Mouse (Mus musculus): ENCODE data around the gene Mgrn1. TPM values are rescaled to one million over a fixed set of nuclear protein-coding genes. Genes with fewer than 3 reads are reported as not detected.

Gene Mgrn1
- polyA plus RNA-seq, 1 experiment from 2014 or later: 66.2 TPM

GRCm38 (mm10) chr16:4903491-4904102 is 17.5 kb downstream of the Mgrn1 start:
- Histone ChIP-seq H3K9me3 (no peaks in the 10 kb centered on the region), H3K27ac (no peak overlapping the region), H3K27me3 (ENCODE audit: poor library complexity, severe bottlenecking) (no peaks in the 10 kb centered on the region), H3K4me3 (no peak overlapping the region), H3K4me1 (peaks cover 11% of the 10 kb centered on the region), H3K36me3 (replicated peaks) (peaks cover 8% of the 10 kb centered on the region)
- WGBS: 88% methylated on average over 6 of the region's 6 CpGs
- DNase-seq (ENCODE audit: extremely low spot score, low spot score): no peak

GRCm38 (mm10) chr16:4904878-4905277 is 18.8 kb downstream of the Mgrn1 start:
- H3K27me3 ChIP-seq (ENCODE audit: poor library complexity, severe bottlenecking): no peaks in the 10 kb centered on the region
- no peaks in the 10 kb centered on the region for H3K9me3 ChIP-seq
- WGBS: 89% methylated on average over 3 of the region's 3 CpGs
- no peak overlapping the region for H3K4me3 ChIP-seq
- no peak for DNase-seq (ENCODE audit: extremely low spot score, low spot score)
- peaks cover 17% of the 10 kb centered on the region for H3K36me3 ChIP-seq (replicated peaks)
- no peak overlapping the region for H3K27ac ChIP-seq
- peaks cover 8% of the 10 kb centered on the region for H3K4me1 ChIP-seq

- no peak overlapping the region for H3K27ac ChIP-seq
- H3K4me3 ChIP-seq: no peak overlapping the region
- DNase-seq (ENCODE audit: extremely low spot score, low spot score): no peak
- peaks cover 8% of the 10 kb centered on the region for H3K4me1 ChIP-seq
- H3K9me3 ChIP-seq: no peaks in the 10 kb centered on the region
- H3K27me3 ChIP-seq (ENCODE audit: poor library complexity, severe bottlenecking): no peaks in the 10 kb centered on the region
- peaks cover 24% of the 10 kb centered on the region for H3K36me3 ChIP-seq (replicated peaks)
- WGBS: 59% methylated on average over 1 of the region's 1 CpGs
Measured at GRCm38 (mm10) chr16:4905591-4905990, 19.5 kb downstream of the Mgrn1 start.

- DNase-seq (ENCODE audit: extremely low spot score, low spot score): no peak
- Histone ChIP-seq H3K27me3 (ENCODE audit: poor library complexity, severe bottlenecking) (no peaks in the 10 kb centered on the region), H3K27ac (no peak overlapping the region), H3K36me3 (replicated peaks) (peaks cover 34% of the 10 kb centered on the region), H3K4me3 (no peak overlapping the region), H3K9me3 (no peaks in the 10 kb centered on the region), H3K4me1 (no peaks in the 10 kb centered on the region)
Measured at GRCm38 (mm10) chr16:4906559-4906958, 20.5 kb downstream of the Mgrn1 start.

- H3K27ac ChIP-seq: no peak overlapping the region
- no peak for DNase-seq (ENCODE audit: extremely low spot score, low spot score)
- no peaks in the 10 kb centered on the region for H3K4me1 ChIP-seq
- H3K9me3 ChIP-seq: no peaks in the 10 kb centered on the region
- WGBS: 77% methylated on average over 2 of the region's 2 CpGs
- peaks cover 42% of the 10 kb centered on the region for H3K36me3 ChIP-seq (replicated peaks)
- no peaks in the 10 kb centered on the region for H3K27me3 ChIP-seq (ENCODE audit: poor library complexity, severe bottlenecking)
- H3K4me3 ChIP-seq: no peak overlapping the region
Measured at GRCm38 (mm10) chr16:4907386-4907785, 21.3 kb downstream of the Mgrn1 start.

- Histone ChIP-seq H3K4me1 (no peaks in the 10 kb centered on the region; the same call in 1 of the 2 replicates), H3K27me3 (ENCODE audit: poor library complexity, severe bottlenecking) (no peaks in the 10 kb centered on the region), H3K4me3 (no peak overlapping the region), H3K27ac (no peak overlapping the region), H3K36me3 (replicated peaks) (peaks cover 48% of the 10 kb centered on the region), H3K9me3 (no peaks in the 10 kb centered on the region)
- 57% methylated on average over 5 of the region's 5 CpGs for WGBS
- DNase-seq (ENCODE audit: extremely low spot score, low spot score): no peak
Measured at GRCm38 (mm10) chr16:4907972-4908371, 21.9 kb downstream of the Mgrn1 start.

GRCm38 (mm10) chr16:4909745-4910144 is 23.7 kb downstream of the Mgrn1 start:
- Histone ChIP-seq H3K4me3 (no peak overlapping the region), H3K27me3 (ENCODE audit: poor library complexity, severe bottlenecking) (no peaks in the 10 kb centered on the region), H3K9me3 (no peaks in the 10 kb centered on the region), H3K36me3 (replicated peaks) (peaks cover 64% of the 10 kb centered on the region), H3K27ac (no peak overlapping the region), H3K4me1 (peaks cover 9% of the 10 kb centered on the region; the same call in 1 of the 2 replicates)
- no peak for DNase-seq (ENCODE audit: extremely low spot score, low spot score)
- 95% methylated on average over 2 of the region's 2 CpGs for WGBS

GRCm38 (mm10) chr16:4910758-4911157 is 24.7 kb downstream of the Mgrn1 start:
- WGBS: 95% methylated on average over 8 of the region's 8 CpGs
- Histone ChIP-seq H3K36me3 (replicated peaks) (peaks cover 71% of the 10 kb centered on the region), H3K27ac (no peak overlapping the region), H3K27me3 (ENCODE audit: poor library complexity, severe bottlenecking) (no peaks in the 10 kb centered on the region), H3K9me3 (no peaks in the 10 kb centered on the region), H3K4me1 (peaks cover 9% of the 10 kb centered on the region; the same call in 1 of the 2 replicates), H3K4me3 (no peak overlapping the region)
- DNase-seq (ENCODE audit: extremely low spot score, low spot score): no peak

GRCm38 (mm10) chr16:4912074-4912648 is 26.1 kb downstream of the Mgrn1 start:
- H3K27ac ChIP-seq: no peak overlapping the region
- no peak for DNase-seq (ENCODE audit: extremely low spot score, low spot score)
- no peak overlapping the region for H3K4me3 ChIP-seq
- H3K27me3 ChIP-seq (ENCODE audit: poor library complexity, severe bottlenecking): no peaks in the 10 kb centered on the region
- H3K36me3 ChIP-seq (replicated peaks): peaks cover 83% of the 10 kb centered on the region
- no peaks in the 10 kb centered on the region for H3K9me3 ChIP-seq
- WGBS: 78% methylated on average over 10 of the region's 10 CpGs
- peaks cover 9% of the 10 kb centered on the region; the same call in 1 of the 2 replicates for H3K4me1 ChIP-seq

- DNase-seq (ENCODE audit: extremely low spot score, low spot score): no peak
- Histone ChIP-seq H3K27me3 (ENCODE audit: poor library complexity, severe bottlenecking) (no peaks in the 10 kb centered on the region), H3K4me1 (peaks cover 9% of the 10 kb centered on the region; the same call in 1 of the 2 replicates), H3K9me3 (no peaks in the 10 kb centered on the region), H3K27ac (peak overlapping the region; percentile 13; the same call in 1 of the 2 replicates), H3K4me3 (no peak overlapping the region), H3K36me3 (replicated peaks) (peaks cover 79% of the 10 kb centered on the region)
- 73% methylated on average over 11 of the region's 11 CpGs for WGBS
Measured at GRCm38 (mm10) chr16:4912907-4913782, 27.1 kb downstream of the Mgrn1 start.

GRCm38 (mm10) chr16:4913783-4914735 is 28.0 kb downstream of the Mgrn1 start:
- Histone ChIP-seq H3K27ac (peak overlapping the region; percentile 13; the same call in 1 of the 2 replicates), H3K36me3 (replicated peaks) (peaks cover 78% of the 10 kb centered on the region), H3K27me3 (ENCODE audit: poor library complexity, severe bottlenecking) (no peaks in the 10 kb centered on the region), H3K4me1 (peaks cover 9% of the 10 kb centered on the region; the same call in 1 of the 2 replicates), H3K4me3 (no peak overlapping the region), H3K9me3 (no peaks in the 10 kb centered on the region)
- peak; percentile 78 for DNase-seq (ENCODE audit: extremely low spot score, low spot score)
- WGBS: 41% methylated on average over 12 of the region's 12 CpGs

- no peaks in the 10 kb centered on the region for H3K9me3 ChIP-seq
- peaks cover 65% of the 10 kb centered on the region for H3K36me3 ChIP-seq (replicated peaks)
- WGBS: 92% methylated on average over 3 of the region's 3 CpGs
- no peak overlapping the region for H3K27ac ChIP-seq
- H3K4me1 ChIP-seq: peaks cover 9% of the 10 kb centered on the region; the same call in 1 of the 2 replicates
- H3K27me3 ChIP-seq (ENCODE audit: poor library complexity, severe bottlenecking): no peaks in the 10 kb centered on the region
- no peak for DNase-seq (ENCODE audit: extremely low spot score, low spot score)
- no peak overlapping the region for H3K4me3 ChIP-seq
Measured at GRCm38 (mm10) chr16:4915931-4916330, 29.9 kb downstream of the Mgrn1 start.

Data from forebrain, embryonic 10.5 days (tissue).